Mouse (Mus musculus) neural tube, embryonic 10.5 days (tissue): ENCODE data around the gene Zfand2a.

ENCODE experiments used
- DNase-seq: peaks from one replicate; pipeline ENCODE4 v3.0.0-alpha.2; 2017; ENCODE audit warnings: low spot score; ENCODE audit errors: extremely low spot score

Gene Zfand2a

GRCm38 (mm10) chr5:139484185-139484814, at the start of gene Zfand2a:
Gene Zfand2a, minus strand, starts transcription at chr5:139484549.
- DNase-seq, result peak; percentile 100

- no peak for DNase-seq
These were observed 44.5 kb upstream of the Zfand2a start for GRCm38 (mm10) chr5:139528851-139529250.

GRCm38 (mm10) chr5:139521987-139522386, 37.6 kb upstream of the Zfand2a start:
- peak; percentile 56 for DNase-seq

- no peak for DNase-seq
These were observed 35.9 kb upstream of the Zfand2a start for GRCm38 (mm10) chr5:139520069-139520834.

- no peak for DNase-seq
These were observed 31.9 kb upstream of the Zfand2a start for GRCm38 (mm10) chr5:139516281-139516680.

GRCm38 (mm10) chr5:139512201-139512600, 27.9 kb upstream of the Zfand2a start:
- DNase-seq, result no peak

GRCm38 (mm10) chr5:139510682-139511366, 26.5 kb upstream of the Zfand2a start:
- no peak for DNase-seq

- DNase-seq, result no peak
These were observed 21.9 kb upstream of the Zfand2a start for GRCm38 (mm10) chr5:139506207-139506606.

- DNase-seq, result peak; percentile 69
These were observed 20.8 kb upstream of the Zfand2a start for GRCm38 (mm10) chr5:139505073-139505606.

- DNase-seq, result no peak
These were observed 17.9 kb upstream of the Zfand2a start for GRCm38 (mm10) chr5:139502281-139502680.

- DNase-seq, result no peak
These were observed 14.4 kb upstream of the Zfand2a start for GRCm38 (mm10) chr5:139498791-139499190.

- DNase-seq, result no peak
These were observed 12.6 kb upstream of the Zfand2a start for GRCm38 (mm10) chr5:139496939-139497338.

- DNase-seq, result no peak
These were observed 10.8 kb upstream of the Zfand2a start for GRCm38 (mm10) chr5:139495019-139495669.

GRCm38 (mm10) chr5:139493690-139494089, 9.3 kb upstream of the Zfand2a start:
- DNase-seq, result no peak

GRCm38 (mm10) chr5:139491348-139491747, 7.0 kb upstream of the Zfand2a start:
- no peak for DNase-seq

GRCm38 (mm10) chr5:139490131-139490530, 5.8 kb upstream of the Zfand2a start:
- DNase-seq, result no peak

GRCm38 (mm10) chr5:139483171-139483848, 1.0 kb downstream of the Zfand2a start:
- DNase-seq, result no peak

- no peak for DNase-seq
These were observed 3.9 kb downstream of the Zfand2a start for GRCm38 (mm10) chr5:139480406-139480805.

- DNase-seq, result no peak
These were observed 5.3 kb downstream of the Zfand2a start for GRCm38 (mm10) chr5:139479088-139479487.

- no peak for DNase-seq
These were observed 9.6 kb downstream of the Zfand2a start for GRCm38 (mm10) chr5:139474741-139475140.

GRCm38 (mm10) chr5:139467998-139468397, 16.4 kb downstream of the Zfand2a start:
- no peak for DNase-seq
